Mouse (Mus musculus) left cerebral cortex, adult 2 months (tissue): ENCODE data around the gene 4930556J24Rik. TPM values are rescaled to one million over a fixed set of nuclear protein-coding genes. Genes with fewer than 3 reads are reported as not detected.
"Not testable (repeated sequence)": the region's sequence is repeated elsewhere in the genome, so short reads cannot be mapped to it uniquely, and the experiment has no call there.

Source experiments
- DNase-seq, 2 experiments: peaks; one replicate each; pipeline ENCODE4 v3.0.0; 2021 to 2022; ENCODE audit warnings: low spot score in 2 of 2, mixed read lengths in 1 of 2; ENCODE audit errors: extremely low spot score in 1 of 2
- H3K27ac ChIP-seq: fragments of 200-600 bp; 2 replicates; pipeline ENCODE4 v1.8.1; 2022
- H3K4me3 ChIP-seq: fragments of 200-600 bp; 2 replicates; pipeline ENCODE4 v1.8.1; 2022
- CTCF ChIP-seq: fragments of 200-600 bp; IDR thresholded peaks from 2 replicates; pipeline ENCODE4 v1.8.1; 2022; ENCODE audit warnings: antibody characterized with exemption, mild to moderate bottlenecking, moderate library complexity
- intact Hi-C: fragments of 180-260 bp; cut with DNase I; formaldehyde crosslinking; loops from one replicate; pipeline ENCODE4 v1.15.1; 2025
- total RNA-seq, 2 experiments: library from RNA; stranded (reverse); gene quantifications; 2 replicates each; pipeline ENCODE4 v1.2.3; 2021

Gene 4930556J24Rik
- total RNA-seq, 2 experiments from 2014 or later, result 0.29 TPM; not detected in 1

GRCm38 (mm10) chr11:3969837-3970236 is 6.7 kb downstream of the 4930556J24Rik start:
- DNase-seq, result peak in 1 of 2 experiments; percentile 13

GRCm38 (mm10) chr11:3964416-3965172 is 12.0 kb downstream of the 4930556J24Rik start:
- intact Hi-C loops, result no loop called here
- Histone ChIP-seq H3K27ac (no peak overlapping the region; the same call in 1 of the 2 replicates), H3K4me3 (peak overlapping the region; percentile 96)
- DNase-seq, result no peak
- no peak for TF ChIP-seq CTCF

More at GRCm38 (mm10) chr11:3969837-3970236, 6.7 kb downstream of the 4930556J24Rik start:
- peak; percentile 55 for TF ChIP-seq CTCF
- Histone ChIP-seq H3K4me3 (no peak overlapping the region), H3K27ac (no peak overlapping the region)
- intact Hi-C loops, result no loop called here

GRCm38 (mm10) chr11:3963610-3964415 is 12.8 kb downstream of the 4930556J24Rik start, which contains the start of gene Pes1:
Pes1 (plus strand) TSS chr11:3963975.
- intact Hi-C loops, result no loop called here
- DNase-seq, result peak; percentile 78
- Histone ChIP-seq H3K27ac (peak within 1 kb of the TSS; percentile 94), H3K4me3 (peak within 1 kb of the TSS; percentile 96)
- TF ChIP-seq CTCF, result no peak

GRCm38 (mm10) chr11:3963155-3963554 is 13.4 kb downstream of the 4930556J24Rik start:
- intact Hi-C loops, result no loop called here
- Histone ChIP-seq H3K27ac (peak overlapping the region; percentile 94), H3K4me3 (peak overlapping the region; percentile 96)
- no peak for DNase-seq
- no peak for TF ChIP-seq CTCF

- DNase-seq, result no peak
- H3K27ac ChIP-seq, result no peak overlapping the region
- no peak overlapping the region for H3K4me3 ChIP-seq
- intact Hi-C loops, result no loop called here
- TF ChIP-seq CTCF, result no peak
Observed at GRCm38 (mm10) chr11:3961761-3962160, 14.8 kb downstream of the 4930556J24Rik start.

GRCm38 (mm10) chr11:3960901-3961300 is 15.7 kb downstream of the 4930556J24Rik start:
- H3K4me3 ChIP-seq, result no peak overlapping the region
- no peak for DNase-seq
- intact Hi-C loops, result no loop called here
- TF ChIP-seq CTCF, result no peak
- H3K27ac ChIP-seq, result no peak overlapping the region

GRCm38 (mm10) chr11:3955371-3955770 is 21.2 kb downstream of the 4930556J24Rik start:
- intact Hi-C loops, result not testable (repeated sequence)

GRCm38 (mm10) chr11:3954876-3955275 is 21.7 kb downstream of the 4930556J24Rik start:
- DNase-seq, H3K27ac ChIP-seq, intact Hi-C loops, H3K4me3 ChIP-seq: not testable (repeated sequence)

More at GRCm38 (mm10) chr11:3955371-3955770, 21.2 kb downstream of the 4930556J24Rik start:
- H3K4me3 ChIP-seq, H3K27ac ChIP-seq, DNase-seq: not testable (repeated sequence)

GRCm38 (mm10) chr11:3946386-3946785 is 30.2 kb downstream of the 4930556J24Rik start:
- no peak for TF ChIP-seq CTCF
- Histone ChIP-seq H3K4me3 (no peak overlapping the region), H3K27ac (no peak overlapping the region)
- intact Hi-C loops, result no loop called here
- DNase-seq, result no peak

GRCm38 (mm10) chr11:3941371-3941770 is 35.2 kb downstream of the 4930556J24Rik start:
- intact Hi-C loops, result no loop called here
- no peak overlapping the region for H3K27ac ChIP-seq
- TF ChIP-seq CTCF, result no peak
- DNase-seq, result no peak
- H3K4me3 ChIP-seq, result no peak overlapping the region

GRCm38 (mm10) chr11:3937321-3937874 is 39.2 kb downstream of the 4930556J24Rik start:
- TF ChIP-seq CTCF, result no peak
- H3K4me3 ChIP-seq, result no peak overlapping the region
- no peak overlapping the region for H3K27ac ChIP-seq
- intact Hi-C loops, result no loop called here
- no peak for DNase-seq

- intact Hi-C loops, result no loop called here
- TF ChIP-seq CTCF, result no peak
- Histone ChIP-seq H3K27ac (no peak overlapping the region), H3K4me3 (no peak overlapping the region)
- no peak for DNase-seq
Observed at GRCm38 (mm10) chr11:3936318-3936717, 40.3 kb downstream of the 4930556J24Rik start.
